Mouse (Mus musculus) olfactory bulb, adult 2 months (tissue): ENCODE data around the gene Gabpb1. TPM values are rescaled to one million over a fixed set of nuclear protein-coding genes. Genes with fewer than 3 reads are reported as not detected.
"Not testable (repeated sequence)": the region's sequence is repeated elsewhere in the genome, so short reads cannot be mapped to it uniquely, and the experiment has no call there.

Experiments used
- H3K27ac ChIP-seq: fragments of 200-500 bp; 2 replicates; pipeline ENCODE4 v1.5.1; 2012; ENCODE audit warnings: low read depth, low read length; ENCODE audit not compliant: insufficient read depth
- H3K4me1 ChIP-seq: fragments of 200-500 bp; 2 replicates; pipeline ENCODE4 v1.6.1; 2012; ENCODE audit warnings: low read length; ENCODE audit not compliant: control insufficient read depth, insufficient read depth
- H3K4me3 ChIP-seq: fragments of 200-500 bp; 2 replicates; pipeline ENCODE4 v1.5.1; 2012; ENCODE audit warnings: mild to moderate bottlenecking, low read depth, low read length, moderate library complexity; ENCODE audit not compliant: insufficient read depth
- CTCF ChIP-seq: fragments of 200-500 bp; IDR thresholded peaks from 2 replicates; pipeline ENCODE4 v1.5.1; 2012; ENCODE audit warnings: low read depth, mild to moderate bottlenecking, low read length, moderate library complexity; ENCODE audit not compliant: insufficient read depth
- POLR2A ChIP-seq: fragments of 200-500 bp; IDR thresholded peaks from 2 replicates; pipeline ENCODE4 v1.6.1; 2012; ENCODE audit warnings: mild to moderate bottlenecking, low read depth, low read length, moderate library complexity; ENCODE audit not compliant: insufficient read depth
- WGBS: fragments of 180-500 bp; shearing (Covaris S2); methylation state at CpG from one replicate; pipeline ENCODE4 v1.1.7; 2018; 5-methylcytosine and 5-hydroxymethylcytosine counted together
- polyA plus RNA-seq: library from polyadenylated mRNA; stranded (reverse); fragments of >200 nt; gene quantifications from 2 replicates; pipeline ENCODE4 v1.2.4, GENCODE M21; 2012; ENCODE audit warnings: low replicate concordance; ENCODE audit not compliant: missing spikeins, insufficient read depth, insufficient read length

The Gabpb1 gene
- polyA plus RNA-seq, 1 experiment, result not detected

- 75% methylated on average over 14 of the region's 14 CpGs for WGBS
- TF ChIP-seq CTCF, result no peak
- TF ChIP-seq POLR2A, result no peak
- H3K4me3 ChIP-seq, result no peak within 1 kb of the TSS
- peaks cover 3% of the 10 kb centered on the region; the same call in 1 of the 2 replicates for H3K4me1 ChIP-seq
- H3K27ac ChIP-seq, result no peak within 1 kb of the TSS
These were observed 56.9 kb downstream of the Gabpb1 start, which contains the start of gene Hdc for GRCm38 (mm10) chr2:126619249-126619704. Gene Hdc (minus strand): TSS chr2:126619299.

- no peak for TF ChIP-seq POLR2A
- no peak for TF ChIP-seq CTCF
- Histone ChIP-seq H3K4me1 (peaks cover 3% of the 10 kb centered on the region; the same call in 1 of the 2 replicates), H3K27ac (no peak overlapping the region), H3K4me3 (no peak overlapping the region)
- WGBS, result 30% methylated on average over 8 of the region's 8 CpGs
These were observed 57.5 kb downstream of the Gabpb1 start for GRCm38 (mm10) chr2:126618470-126619179.

- peaks cover 3% of the 10 kb centered on the region; the same call in 1 of the 2 replicates for H3K4me1 ChIP-seq
- H3K4me3 ChIP-seq, result no peak overlapping the region
- TF ChIP-seq POLR2A (no peak), CTCF (no peak)
- H3K27ac ChIP-seq, result no peak overlapping the region
- 94% methylated on average over 3 of the region's 3 CpGs for WGBS
These were observed 60.8 kb downstream of the Gabpb1 start for GRCm38 (mm10) chr2:126615355-126615754.

GRCm38 (mm10) chr2:126609600-126609999 is 66.5 kb downstream of the Gabpb1 start:
- not testable (repeated sequence) for H3K4me3 ChIP-seq, H3K27ac ChIP-seq
- peaks cover 11% of the 10 kb centered on the region for H3K4me1 ChIP-seq
- WGBS, result 83% methylated on average over 12 of the region's 12 CpGs

- Histone ChIP-seq H3K4me1 (peaks cover 11% of the 10 kb centered on the region), H3K27ac (no peak overlapping the region), H3K4me3 (no peak overlapping the region)
- 62% methylated on average over 10 of the region's 10 CpGs for WGBS
- TF ChIP-seq CTCF (no peak), POLR2A (no peak)
These were observed 68.5 kb downstream of the Gabpb1 start for GRCm38 (mm10) chr2:126607553-126608203.

- no peak for TF ChIP-seq POLR2A
- no peak for TF ChIP-seq CTCF
- no peak overlapping the region for H3K4me3 ChIP-seq
- 48% methylated on average over 4 of the region's 4 CpGs for WGBS
- H3K4me1 ChIP-seq, result peaks cover 11% of the 10 kb centered on the region
- H3K27ac ChIP-seq, result no peak overlapping the region
These were observed 69.5 kb downstream of the Gabpb1 start for GRCm38 (mm10) chr2:126606688-126607062.

- TF ChIP-seq CTCF (no peak), POLR2A (no peak)
- no peak overlapping the region for H3K4me3 ChIP-seq
- no peak overlapping the region for H3K27ac ChIP-seq
- peaks cover 11% of the 10 kb centered on the region for H3K4me1 ChIP-seq
- WGBS, result 67% methylated on average over 15 of the region's 15 CpGs
These were observed 70.0 kb downstream of the Gabpb1 start for GRCm38 (mm10) chr2:126606061-126606687.

- Histone ChIP-seq H3K4me3 (no peak overlapping the region), H3K4me1 (peaks cover 11% of the 10 kb centered on the region), H3K27ac (no peak overlapping the region)
- 91% methylated on average over 14 of the region's 14 CpGs for WGBS
- TF ChIP-seq CTCF (no peak), POLR2A (no peak)
These were observed 74.1 kb downstream of the Gabpb1 start for GRCm38 (mm10) chr2:126601918-126602600.

GRCm38 (mm10) chr2:126600533-126600932 is 75.6 kb downstream of the Gabpb1 start:
- no peak overlapping the region for H3K27ac ChIP-seq
- WGBS, result 79% methylated on average over 14 of the region's 14 CpGs
- H3K4me1 ChIP-seq, result 0 out of 2 replicates have a peak, but pooled peaks cover 4% of the 10 kb centered on the region
- no peak overlapping the region for H3K4me3 ChIP-seq
- TF ChIP-seq CTCF, result no peak
- TF ChIP-seq POLR2A, result no peak
